Comparison of ENCODE assay signal across 18 mouse cellular contexts in the genomic region with DNA sequence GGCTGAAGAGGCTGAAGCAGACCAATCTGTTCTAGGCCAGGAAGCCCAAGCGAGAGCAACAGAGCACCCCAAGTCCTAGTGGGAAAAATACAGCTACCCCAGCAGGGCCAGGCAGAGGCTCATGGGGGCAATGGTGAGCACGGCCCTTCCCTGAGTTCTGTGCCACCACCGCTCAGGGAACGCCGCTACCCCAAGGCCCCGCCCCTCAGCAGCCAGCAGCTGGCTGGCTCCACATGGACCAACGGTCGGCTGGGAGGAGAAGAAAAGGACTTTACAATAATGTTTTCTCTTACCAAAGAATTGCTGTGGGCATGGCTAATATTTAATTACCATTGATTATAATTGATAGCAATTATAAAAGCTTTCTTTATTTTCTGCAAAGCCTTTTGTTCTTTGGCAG.
"Had no signal": no experiment of that assay in that cellular context is flagged by ENCODE, and none has a peak within 500 bp of the region (broad histone marks: within the 10 kb centered on the region; RNA-seq: fewer than 3 reads in every experiment).

No protein-coding gene starts in this region.

- H3K4me3 ChIP-seq: left cerebral cortex, adult 2 months; liver, embryonic 13.5 days; midbrain, embryonic 12.5 days; myocyte; neural tube, embryonic 13.5 days had no signal

- H3K27me3 ChIP-seq: liver, embryonic 13.5 days; midbrain, embryonic 12.5 days; neural tube, embryonic 13.5 days had no signal

- H3K36me3 ChIP-seq: liver, embryonic 13.5 days had no signal

- H3K27ac ChIP-seq: kidney, postnatal 0 days; left cerebral cortex, adult 2 months; liver, embryonic 13.5 days; midbrain, embryonic 12.5 days; neural tube, embryonic 13.5 days; stomach, postnatal 0 days had no signal

- H3K9ac ChIP-seq: liver, embryonic 13.5 days; midbrain, embryonic 12.5 days; neural tube, embryonic 13.5 days had no signal

- H3K9me3 ChIP-seq: liver, embryonic 13.5 days had no signal

- H3K4me1 ChIP-seq: liver, embryonic 13.5 days; midbrain, embryonic 12.5 days; neural tube, embryonic 13.5 days had no signal

- DNase-seq: kidney, postnatal 36 days; layer of hippocampus, postnatal 36 days; liver, embryonic 13.5 days; lung, adult 2 months; lung, postnatal 14 days; lung, postnatal 4 days; right cerebral cortex, adult 18-20 months; right cerebral cortex, postnatal 14 days; right cerebral cortex, postnatal 4 days; thymus, adult 2 months; thymus, postnatal 14 days; thymus, postnatal 4 days had no signal
